Mouse (Mus musculus) v-Abl transformed pro-B cells (cell line): Measurements from ENCODE around the gene Cyp4x1.

Source experiments
- in situ Hi-C, 2 experiments: fragments of 400-800 bp; cut with MboI; formaldehyde crosslinking; loops; one replicate each; pipeline ENCODE4 v1.15.1; 2025; ENCODE audit not compliant: unreplicated experiment in 2 of 2

Cyp4x1 gene

DNA sequence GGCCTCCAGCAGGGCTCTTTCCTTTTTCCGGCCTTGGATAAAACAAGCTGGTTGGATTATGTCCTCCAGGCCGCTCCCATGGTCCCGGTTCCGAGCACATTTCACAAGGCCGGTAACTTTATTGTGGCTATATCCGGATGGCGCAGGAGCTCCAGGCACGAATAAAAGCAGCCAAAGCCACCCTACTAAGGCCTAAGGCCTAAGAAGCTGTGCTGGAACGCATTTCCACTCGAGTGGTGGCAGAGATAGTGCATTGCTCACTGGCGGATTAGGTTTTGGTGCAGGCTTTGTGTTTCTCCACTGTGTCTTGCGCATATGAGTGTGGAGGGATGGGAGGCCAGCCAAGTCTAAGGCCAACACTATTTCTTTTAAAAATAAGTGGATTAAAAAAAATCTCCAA lies 74.2 kb downstream of the Cyp4x1 start:
- in situ Hi-C loops = no loop called here

DNA sequence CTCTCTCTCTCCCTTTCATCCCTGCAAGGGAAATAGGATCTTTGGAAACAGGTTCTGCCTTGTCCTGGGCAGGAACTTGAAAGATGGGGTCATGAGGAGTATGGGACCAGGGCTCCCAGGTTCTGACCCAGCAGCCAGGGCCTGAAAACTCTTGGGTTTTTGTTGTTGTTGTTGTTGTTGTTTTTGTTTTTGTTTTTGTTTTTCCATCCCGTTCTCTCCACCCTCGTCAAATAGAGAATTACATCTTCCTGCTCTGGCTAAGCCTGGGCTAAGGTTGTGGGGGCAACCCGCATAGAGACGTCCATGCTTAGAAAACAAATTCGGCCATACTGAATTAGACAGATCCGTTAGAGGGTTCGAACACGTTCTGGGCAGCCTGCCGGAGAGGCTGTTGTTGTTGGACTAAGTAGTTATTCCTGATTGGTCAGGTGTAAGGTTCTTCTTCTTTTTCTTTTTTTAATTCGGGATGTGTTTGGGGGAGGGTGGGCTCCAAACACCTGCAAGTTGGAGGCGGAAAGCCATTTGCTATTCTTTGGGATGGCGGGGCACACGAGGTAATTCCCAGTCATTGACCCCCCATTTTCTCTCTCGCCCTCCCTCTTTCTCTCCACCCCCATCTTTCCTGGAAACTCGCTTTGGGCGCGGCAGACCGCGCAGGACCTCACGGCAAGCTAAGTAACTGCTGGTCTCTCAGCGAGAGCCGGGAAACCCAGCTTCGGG lies 75.0 kb downstream of the Cyp4x1 start:
- in situ Hi-C loops = no loop called here

- in situ Hi-C loops = no loop called here
Measured at GRCm38 (mm10) chr4:115058317-115058761, 75.7 kb downstream of the Cyp4x1 start.

GRCm38 (mm10) chr4:115057674-115058316 lies 76.3 kb downstream of the Cyp4x1 start:
- in situ Hi-C loops = no loop called here

DNA sequence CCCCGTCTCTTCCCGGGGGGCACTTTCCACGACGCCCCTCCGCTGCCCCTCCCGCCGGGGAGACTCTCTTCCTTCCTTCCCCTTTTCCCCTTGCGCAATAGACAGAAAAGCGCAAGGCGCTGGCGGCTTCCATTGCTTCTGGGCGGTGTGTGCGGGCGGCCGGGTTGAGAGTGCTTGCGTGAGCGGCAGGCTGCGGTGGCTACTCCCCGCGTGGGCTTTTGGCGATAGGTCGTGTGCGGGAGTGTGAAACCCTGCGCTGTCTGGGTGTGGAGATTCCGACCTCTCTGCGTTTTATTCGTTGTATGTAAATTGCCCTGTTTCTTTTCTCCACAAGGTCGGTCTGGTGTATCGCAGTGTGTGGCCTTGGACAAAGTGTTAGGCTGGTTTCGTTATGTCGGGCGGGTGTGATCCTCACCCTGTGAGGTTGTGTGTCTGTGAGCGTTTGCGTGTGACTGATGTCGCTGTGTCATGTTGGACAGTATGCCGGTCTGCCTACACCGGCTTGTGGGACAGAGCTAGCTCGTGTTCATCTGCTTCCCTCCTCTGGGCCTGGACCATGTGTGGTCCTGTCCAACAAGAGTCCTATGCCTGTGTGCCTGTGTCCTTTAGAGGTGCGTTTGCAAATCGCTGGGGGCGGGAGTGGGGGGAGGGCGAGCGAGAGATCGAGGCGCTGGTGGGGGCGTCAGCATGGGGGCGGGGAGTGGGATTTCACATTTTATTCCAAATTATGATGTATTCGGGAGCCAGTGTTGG lies 77.0 kb downstream of the Cyp4x1 start:
- in situ Hi-C loops = no loop called here

DNA sequence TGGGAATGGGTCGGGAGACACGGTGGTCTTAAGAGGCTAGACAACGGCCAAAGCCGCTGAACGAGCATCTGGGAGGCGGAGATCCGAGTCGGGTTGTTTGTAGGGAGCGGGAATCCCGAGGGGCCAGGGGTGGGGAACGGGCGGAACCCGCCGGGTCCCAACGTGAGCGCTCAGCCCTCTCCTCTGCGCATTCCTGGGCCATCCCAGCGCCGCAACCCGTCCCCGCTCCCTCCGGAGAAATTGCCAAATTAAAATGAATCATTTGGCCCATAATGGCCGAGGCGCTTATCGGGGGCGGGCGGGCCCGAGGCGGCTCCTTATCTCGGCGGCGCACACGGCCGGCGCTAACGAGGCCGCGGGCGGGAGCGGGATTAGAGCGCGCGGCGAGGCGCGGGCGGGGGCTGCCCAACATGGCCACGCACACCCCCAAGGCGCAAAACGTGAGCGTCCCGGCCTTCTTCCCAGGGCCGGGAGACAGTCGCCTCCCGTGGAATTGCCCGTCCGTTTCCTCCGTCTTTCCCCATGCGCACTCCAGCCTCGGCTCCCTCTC lies 77.6 kb downstream of the Cyp4x1 start, which contains the start of gene Tal1:
Gene Tal1, plus strand, starts transcription at position 56 of the 550 bp plus-strand sequence.
- in situ Hi-C loops = no loop called here
